Mouse (Mus musculus): ENCODE data around the gene St6galnac3. TPM values are rescaled to one million over a fixed set of nuclear protein-coding genes. Genes with fewer than 3 reads are reported as not detected.

The St6galnac3 gene
- total and polyA plus RNA-seq, 2 experiments from 2014 or later = 6.9 to 16.6 TPM

DNA sequence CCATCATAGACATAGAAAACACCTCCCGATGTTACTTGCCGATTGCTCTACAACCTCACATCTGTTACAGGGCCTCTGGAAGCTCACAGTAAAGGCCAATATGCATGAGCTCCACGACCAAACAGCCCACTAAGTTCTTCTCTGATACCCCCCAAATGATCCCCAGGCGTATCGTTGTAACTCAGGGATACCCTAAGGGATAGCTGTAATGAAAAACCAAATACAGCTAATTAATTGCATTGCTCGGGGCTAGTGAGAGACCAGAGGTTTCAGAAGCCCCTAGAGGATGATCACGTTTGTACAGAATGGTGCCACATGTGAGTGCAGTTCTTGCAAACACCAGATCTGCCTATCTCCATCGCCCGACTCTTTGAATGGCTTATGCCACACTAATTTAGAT lies 315.7 kb downstream of the St6galnac3 start:
- Histone ChIP-seq H3K9me3 (ENCODE audit: low read length) (no peaks in the 10 kb centered on the region), H3K27ac (ENCODE audit: low read depth, low read length) (no peak overlapping the region), H3K4me1 (ENCODE audit: insufficient read depth) (no peaks in the 10 kb centered on the region), H3K4me2 (ENCODE audit: low read depth) (no peak overlapping the region), H3K4me3 (ENCODE audit: low read depth, low read length) (no peak overlapping the region), H3K27me3 (ENCODE audit: insufficient read depth, low read length) (no peaks in the 10 kb centered on the region), H3K9ac (no peak overlapping the region), H3K36me3 (ENCODE audit: insufficient read depth) (no peaks in the 10 kb centered on the region)
- WGBS = 80% methylated on average over 9 of the region's 9 CpGs
- ATAC-seq (no peak), DNase-seq (no peak)
- TF ChIP-seq CTCF (IDR thresholded peaks at IDR 0.05; ENCODE audit: low read depth) = no peak

DNA sequence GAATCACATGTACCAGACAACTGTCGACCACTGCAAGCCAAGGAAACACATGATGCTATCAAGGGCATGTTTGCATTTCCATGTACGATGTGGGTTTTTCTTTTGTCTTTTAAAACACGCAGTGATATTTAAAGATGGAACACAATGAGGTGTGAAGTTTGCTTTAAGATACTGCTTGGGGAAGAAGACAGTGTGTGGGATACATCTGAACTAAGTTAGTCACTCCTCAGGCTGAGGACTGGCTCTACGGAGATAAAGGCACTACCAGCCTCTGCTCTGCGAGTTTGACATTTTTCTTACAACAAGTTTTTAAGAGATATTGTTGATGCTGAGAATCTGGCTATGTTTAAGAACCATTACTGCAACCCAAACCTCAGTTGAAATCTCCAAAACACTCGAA lies 316.6 kb downstream of the St6galnac3 start:
- 82% methylated on average over 6 of the region's 6 CpGs for WGBS

DNA sequence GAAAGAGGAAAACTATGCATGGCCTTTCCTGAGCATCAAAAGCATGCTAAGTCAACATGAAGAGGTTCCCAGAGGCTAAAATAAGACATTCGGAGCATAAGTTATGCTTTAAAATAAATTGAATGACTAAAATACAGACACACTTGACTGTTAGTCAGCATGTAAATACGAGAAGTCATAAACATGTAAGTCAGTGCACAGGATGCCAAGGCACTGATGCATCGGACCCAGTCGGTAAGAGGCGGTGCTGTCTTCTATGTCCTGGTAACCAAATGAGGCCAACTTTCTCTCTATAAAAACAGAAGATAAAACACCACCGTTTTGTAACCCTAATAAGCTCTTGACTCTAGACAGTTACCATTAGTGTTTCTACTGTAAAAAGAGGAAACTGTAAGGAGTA lies 317.3 kb downstream of the St6galnac3 start:
- Histone ChIP-seq H3K9ac (no peak overlapping the region), H3K27ac (ENCODE audit: low read depth, low read length) (no peak overlapping the region), H3K4me1 (ENCODE audit: insufficient read depth) (no peaks in the 10 kb centered on the region), H3K4me3 (ENCODE audit: low read depth, low read length) (no peak overlapping the region), H3K4me2 (ENCODE audit: low read depth) (no peak overlapping the region), H3K9me3 (ENCODE audit: low read length) (no peaks in the 10 kb centered on the region), H3K27me3 (ENCODE audit: insufficient read depth, low read length) (no peaks in the 10 kb centered on the region), H3K36me3 (ENCODE audit: insufficient read depth) (no peaks in the 10 kb centered on the region)
- 82% methylated on average over 6 of the region's 6 CpGs for WGBS
- TF ChIP-seq CTCF (IDR thresholded peaks at IDR 0.05; ENCODE audit: low read depth) = no peak
- no peak for DNase-seq
- ATAC-seq = no peak

More for the DNA sequence above, 316.6 kb downstream of the St6galnac3 start:
- ATAC-seq = no peak
- Histone ChIP-seq H3K9ac (no peak overlapping the region), H3K9me3 (ENCODE audit: low read length) (no peaks in the 10 kb centered on the region), H3K36me3 (ENCODE audit: insufficient read depth) (no peaks in the 10 kb centered on the region), H3K4me3 (ENCODE audit: low read depth, low read length) (no peak overlapping the region), H3K27ac (ENCODE audit: low read depth, low read length) (no peak overlapping the region), H3K4me2 (ENCODE audit: low read depth) (no peak overlapping the region), H3K4me1 (ENCODE audit: insufficient read depth) (no peaks in the 10 kb centered on the region), H3K27me3 (ENCODE audit: insufficient read depth, low read length) (no peaks in the 10 kb centered on the region)
- no peak for DNase-seq
- TF ChIP-seq CTCF (IDR thresholded peaks at IDR 0.05; ENCODE audit: low read depth) = no peak

DNA sequence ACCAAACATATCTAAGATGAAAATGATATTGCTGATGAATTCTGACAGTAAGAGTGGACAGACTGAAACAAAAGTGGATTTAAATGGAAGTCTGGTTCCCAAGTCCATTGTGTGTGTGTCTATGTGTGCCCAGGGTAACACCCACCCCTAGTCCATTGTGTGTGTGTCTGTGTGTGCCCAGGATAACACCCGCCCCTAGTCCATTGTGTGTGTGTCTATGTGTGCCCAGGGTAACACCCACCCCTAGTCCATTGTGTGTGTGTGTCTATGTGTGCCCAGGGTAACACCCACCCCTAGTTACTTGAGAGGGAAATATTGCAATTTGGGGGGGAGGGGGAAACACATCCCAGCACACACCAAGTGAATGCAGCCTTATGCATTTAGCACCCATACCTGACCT lies 318.1 kb downstream of the St6galnac3 start:
- TF ChIP-seq CTCF (IDR thresholded peaks at IDR 0.05; ENCODE audit: low read depth) = no peak
- WGBS = 91% methylated on average over 1 of the region's 1 CpGs
- DNase-seq (no peak), ATAC-seq (no peak)
- H3K36me3 ChIP-seq (ENCODE audit: insufficient read depth) = no peaks in the 10 kb centered on the region
- H3K4me1 ChIP-seq (ENCODE audit: insufficient read depth) = no peaks in the 10 kb centered on the region
- H3K27ac ChIP-seq (ENCODE audit: low read depth, low read length) = no peak overlapping the region
- no peaks in the 10 kb centered on the region for H3K27me3 ChIP-seq (ENCODE audit: insufficient read depth, low read length)
- no peak overlapping the region for H3K9ac ChIP-seq
- H3K4me3 ChIP-seq (ENCODE audit: low read depth, low read length) = no peak overlapping the region
- no peak overlapping the region for H3K4me2 ChIP-seq (ENCODE audit: low read depth)
- H3K9me3 ChIP-seq (ENCODE audit: low read length) = no peaks in the 10 kb centered on the region

DNA sequence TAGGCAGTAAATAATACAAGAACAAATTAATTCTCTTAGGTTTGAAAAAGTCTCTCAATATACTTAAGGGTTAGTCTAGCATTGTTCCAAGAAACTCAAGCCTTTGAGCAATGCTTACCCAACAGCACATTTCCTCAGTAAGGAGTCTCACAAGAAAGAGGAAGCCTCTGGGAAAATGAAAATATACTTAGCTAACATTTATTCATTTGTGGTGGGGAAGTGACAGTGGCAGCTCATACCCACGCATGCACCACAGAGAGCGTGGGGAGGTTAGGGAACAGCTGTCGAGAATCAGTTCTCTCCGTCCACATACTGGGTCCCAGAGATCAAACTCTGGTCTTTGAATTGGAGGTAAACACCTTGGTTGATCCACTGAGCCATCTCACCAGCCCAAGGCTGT lies 318.8 kb downstream of the St6galnac3 start:
- Histone ChIP-seq H3K9ac (no peak overlapping the region), H3K27me3 (ENCODE audit: insufficient read depth, low read length) (no peaks in the 10 kb centered on the region), H3K4me3 (ENCODE audit: low read depth, low read length) (no peak overlapping the region), H3K36me3 (ENCODE audit: insufficient read depth) (no peaks in the 10 kb centered on the region), H3K27ac (ENCODE audit: low read depth, low read length) (no peak overlapping the region), H3K4me1 (ENCODE audit: insufficient read depth) (no peaks in the 10 kb centered on the region), H3K4me2 (ENCODE audit: low read depth) (no peak overlapping the region), H3K9me3 (ENCODE audit: low read length) (no peaks in the 10 kb centered on the region)
- whole genome bisulfite sequencing = 77% methylated on average over 4 of the region's 4 CpGs
- DNase-seq = no peak
- ATAC-seq = no peak
- TF ChIP-seq CTCF (IDR thresholded peaks at IDR 0.05; ENCODE audit: low read depth) = no peak

DNA sequence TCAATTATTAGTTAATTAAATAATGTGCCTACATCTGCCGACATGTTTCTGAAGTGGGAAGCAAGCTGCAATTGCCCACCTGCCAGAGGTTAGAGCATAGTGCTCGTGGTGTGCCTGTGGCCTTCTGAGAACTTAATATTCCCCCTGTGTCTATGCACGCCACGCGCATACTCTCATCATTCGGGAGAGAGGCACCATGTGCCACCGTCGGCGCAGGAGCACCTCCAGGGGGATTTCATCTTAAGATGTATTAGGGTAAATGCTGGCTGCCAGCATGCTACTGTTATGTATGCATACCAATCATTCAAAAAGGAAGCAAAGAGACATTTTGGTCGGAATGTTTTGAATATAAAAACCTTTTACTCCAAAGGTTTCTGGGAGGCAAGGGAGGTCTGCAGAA lies 319.3 kb downstream of the St6galnac3 start:
- Histone ChIP-seq H3K27ac (ENCODE audit: low read depth, low read length) (no peak overlapping the region), H3K4me1 (ENCODE audit: insufficient read depth) (no peaks in the 10 kb centered on the region), H3K27me3 (ENCODE audit: insufficient read depth, low read length) (no peaks in the 10 kb centered on the region), H3K4me2 (ENCODE audit: low read depth) (no peak overlapping the region), H3K9ac (no peak overlapping the region), H3K4me3 (ENCODE audit: low read depth, low read length) (no peak overlapping the region), H3K9me3 (ENCODE audit: low read length) (no peaks in the 10 kb centered on the region), H3K36me3 (ENCODE audit: insufficient read depth) (no peaks in the 10 kb centered on the region)
- WGBS = 38% methylated on average over 10 of the region's 10 CpGs
- no peak for ATAC-seq
- no peak for DNase-seq
- no peak for TF ChIP-seq CTCF (IDR thresholded peaks at IDR 0.05; ENCODE audit: low read depth)

DNA sequence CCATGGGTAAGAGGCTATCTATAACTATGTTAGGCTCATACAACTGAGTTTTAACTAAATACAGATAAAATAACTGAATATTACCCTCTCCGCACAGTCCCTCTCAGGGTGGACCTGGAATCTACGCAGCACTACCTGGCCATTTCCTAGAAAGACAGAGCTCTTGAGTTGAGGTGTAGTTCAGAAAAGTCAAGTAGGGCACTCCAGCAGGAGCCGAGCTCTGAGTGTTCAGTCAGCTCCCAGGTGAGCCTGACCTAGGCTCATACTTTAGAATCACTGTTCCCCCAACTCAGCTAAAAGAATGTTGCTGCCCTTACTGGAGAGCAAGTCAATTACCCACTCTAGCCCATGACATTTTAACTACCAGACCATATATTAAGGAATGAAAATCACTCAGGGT lies 324.7 kb downstream of the St6galnac3 start:
- H3K36me3 ChIP-seq (ENCODE audit: insufficient read depth) = no peaks in the 10 kb centered on the region
- H3K27ac ChIP-seq (ENCODE audit: low read depth, low read length) = no peak overlapping the region
- ATAC-seq = no peak
- no peak for DNase-seq
- 93% methylated on average over 3 of the region's 3 CpGs for WGBS
- H3K4me2 ChIP-seq (ENCODE audit: low read depth) = no peak overlapping the region
- no peaks in the 10 kb centered on the region for H3K9me3 ChIP-seq (ENCODE audit: low read length)
- H3K27me3 ChIP-seq (ENCODE audit: insufficient read depth, low read length) = no peaks in the 10 kb centered on the region
- no peak overlapping the region for H3K9ac ChIP-seq
- H3K4me1 ChIP-seq (ENCODE audit: insufficient read depth) = 0 out of 2 replicates have a peak, but pooled peaks cover 3% of the 10 kb centered on the region
- no peak overlapping the region for H3K4me3 ChIP-seq (ENCODE audit: low read depth, low read length)
- no peak for TF ChIP-seq CTCF (IDR thresholded peaks at IDR 0.05; ENCODE audit: low read depth)

DNA sequence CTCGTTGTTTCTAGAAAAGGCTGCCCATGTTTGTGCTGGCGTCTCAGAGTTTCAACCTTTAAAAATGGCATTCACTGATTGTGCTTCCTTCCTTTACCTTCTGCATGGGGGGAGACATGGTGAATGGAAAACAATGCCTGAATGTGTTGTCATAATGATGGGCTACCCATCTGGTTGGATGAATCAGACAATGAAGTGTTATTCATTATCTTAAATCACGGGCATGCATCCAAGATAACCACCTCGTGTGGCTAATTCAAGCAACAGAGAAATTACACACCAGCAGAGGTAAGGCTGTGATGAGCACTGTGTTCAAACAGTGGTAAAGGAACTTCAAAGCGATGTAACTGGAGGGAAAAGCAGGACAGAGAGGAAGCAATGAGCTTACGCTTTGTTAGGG lies 325.4 kb downstream of the St6galnac3 start:
- no peaks in the 10 kb centered on the region for H3K27me3 ChIP-seq (ENCODE audit: insufficient read depth, low read length)
- H3K9ac ChIP-seq = no peak overlapping the region
- TF ChIP-seq CTCF (IDR thresholded peaks at IDR 0.05; ENCODE audit: low read depth) = no peak
- DNase-seq (no peak), ATAC-seq (no peak)
- H3K4me3 ChIP-seq (ENCODE audit: low read depth, low read length) = no peak overlapping the region
- H3K4me2 ChIP-seq (ENCODE audit: low read depth) = no peak overlapping the region
- H3K36me3 ChIP-seq (ENCODE audit: insufficient read depth) = no peaks in the 10 kb centered on the region
- no peaks in the 10 kb centered on the region for H3K9me3 ChIP-seq (ENCODE audit: low read length)
- no peak overlapping the region for H3K27ac ChIP-seq (ENCODE audit: low read depth, low read length)
- 50% methylated on average over 6 of the region's 6 CpGs for WGBS
- 0 out of 2 replicates have a peak, but pooled peaks cover 3% of the 10 kb centered on the region for H3K4me1 ChIP-seq (ENCODE audit: insufficient read depth)
